ENCODE assay signal across 20 mouse cellular contexts in genomic region chr8:45452115-45452514, GRCm38 (mm10). TPM values are rescaled to one million over a fixed set of nuclear protein-coding genes. Genes with fewer than 3 reads are reported as not detected.
DNase-seq lines count a peak whose midpoint lies in the region.
"Had no signal": no experiment of that assay in that cellular context is flagged by ENCODE, and none has a peak within 500 bp of the region (broad histone marks: within the 10 kb centered on the region; RNA-seq: fewer than 3 reads in every experiment).

No protein-coding gene starts in this region.

- WGBS in heart, embryonic 10.5 days, result 45% methylated on average over 3 of the region's 3 CpGs

- H3K27me3 ChIP-seq in heart, embryonic 10.5 days (ENCODE audit: insufficient read depth, poor library complexity, severe bottlenecking), result no peaks in the 10 kb centered on the region
- H3K27me3 ChIP-seq: forebrain, embryonic 13.5 days; kidney, embryonic 15.5 days; limb, embryonic 13.5 days; liver, embryonic 13.5 days had no signal

- H3K4me1 ChIP-seq in heart, embryonic 10.5 days, result no peaks in the 10 kb centered on the region
- H3K4me1 ChIP-seq: forebrain, embryonic 13.5 days; limb, embryonic 13.5 days; liver, embryonic 13.5 days; midbrain, embryonic 10.5 days had no signal

- peak; percentile 96 for DNase-seq in heart, adult 11 months
- no peak for DNase-seq in heart, embryonic 10.5 days (ENCODE audit: low spot score)
- DNase-seq in brain, adult 2 months (ENCODE audit: low read depth, low spot score), result peak; percentile 62
- DNase-seq in gastrocnemius, postnatal 25 days, result peak; percentile 57
- peak; percentile 15 to 22 for DNase-seq in heart, postnatal 14 days
- no peak for DNase-seq in lung, postnatal 36 days
- no peak for DNase-seq in cerebellum, adult 18-20 months
- DNase-seq: B cell, adult 2 months; cerebellum, adult 8-10 months; kidney, postnatal 4 days; liver, embryonic 13.5 days; lung, embryonic 14.5 days; retina, postnatal 1 day; spleen, adult 18-20 months had no signal

- H3K27ac ChIP-seq in heart, embryonic 10.5 days, result no peak overlapping the region
- H3K27ac ChIP-seq: forebrain, embryonic 13.5 days; hindbrain, postnatal 0 days; kidney, embryonic 15.5 days; limb, embryonic 13.5 days; liver, embryonic 13.5 days; macrophage; midbrain, embryonic 10.5 days had no signal

- H3K4me3 ChIP-seq in heart, embryonic 10.5 days, result no peak overlapping the region
- H3K4me3 ChIP-seq: forebrain, embryonic 13.5 days; kidney, embryonic 15.5 days; limb, embryonic 13.5 days; liver, embryonic 13.5 days; midbrain, embryonic 10.5 days had no signal

- H3K36me3 ChIP-seq in heart, embryonic 10.5 days, result no peaks in the 10 kb centered on the region
- H3K36me3 ChIP-seq: kidney, embryonic 15.5 days; limb, embryonic 13.5 days; liver, embryonic 13.5 days; midbrain, embryonic 10.5 days had no signal

- intact Hi-C loops in heart, postnatal 14 days (cut with DNase I), result no loop called here

- peaks cover 2% of the 10 kb centered on the region; the same call in 1 of the 2 replicates for H3K9me3 ChIP-seq in heart, embryonic 10.5 days
- H3K9me3 ChIP-seq: forebrain, embryonic 13.5 days; kidney, embryonic 15.5 days; limb, embryonic 13.5 days; liver, embryonic 13.5 days; midbrain, embryonic 10.5 days had no signal

RNA-seq across cellular contexts. Expression of gene Tlr3, which starts 41.2 kb away (rescaled TPM):
- polyA plus RNA-seq in heart, embryonic 10.5 days (2016; fragmentation: Nextera tagmentation; extraction: Ambion mirVana), result 0.79 and 1.6 TPM in 2 replicates
- total RNA-seq in gastrocnemius, postnatal 25 days (2021), result 1 to 10 TPM; 1.0 to 1.2 TPM
- 1 to 10 TPM; 5.8 to 6.7 TPM for total RNA-seq in heart, postnatal 14 days (2021)

RNA-seq across cellular contexts. Expression of gene Sorbs2, which starts 55.5 kb away (rescaled TPM):
- 134 and 278 TPM in 2 replicates for polyA plus RNA-seq in heart, embryonic 10.5 days (2016; fragmentation: Nextera tagmentation; extraction: Ambion mirVana)
- total RNA-seq in gastrocnemius, postnatal 25 days (2021), result 10 to 100 TPM; 21.0 to 21.5 TPM
- 100 to 1,000 TPM; 476 to 536 TPM for total RNA-seq in heart, postnatal 14 days (2021)
- polyA plus RNA-seq: macrophage had no signal

Comparison
In these comparisons a context has a peak if more than half of its experiments do, and no peak if none do; other contexts are left out.
1. DNase-seq: peak in heart, adult 11 months (single experiment), brain, adult 2 months (single experiment), gastrocnemius, postnatal 25 days (single experiment) and heart, postnatal 14 days (2 of 2); none in heart, embryonic 10.5 days (single experiment), lung, postnatal 36 days (single experiment) and cerebellum, adult 18-20 months (0 of 2).
2. RNA of gene Sorbs2, which starts 55.5 kb away (total RNA-seq): 476 to 536 TPM in heart, postnatal 14 days; 21.0 to 21.5 TPM in gastrocnemius, postnatal 25 days; every median in the first group is over 10 times any median in the second.